11 mouse cellular contexts compared by ENCODE assay signal in the genomic region with DNA sequence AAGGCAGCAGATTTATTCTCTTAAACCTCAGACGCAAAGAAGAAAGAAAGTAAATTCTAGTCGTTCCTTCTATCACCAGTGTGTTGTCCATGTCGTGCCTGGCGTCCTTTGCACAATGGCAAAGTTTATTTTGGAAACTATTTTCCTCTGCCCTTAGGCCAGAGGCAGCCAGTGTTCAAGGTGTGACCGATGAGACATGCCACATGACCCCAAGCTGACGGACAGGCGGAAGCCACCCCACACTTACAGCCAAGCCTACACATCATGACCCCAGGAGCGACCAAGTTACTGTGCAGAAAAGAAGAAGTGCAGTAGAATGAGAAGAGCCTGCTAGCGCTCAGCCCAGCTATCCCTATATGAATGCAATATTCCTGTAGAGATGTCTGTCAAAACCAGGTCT. TPM values are rescaled to one million over a fixed set of nuclear protein-coding genes. Genes with fewer than 3 reads are reported as not detected.
DNase-seq lines count a peak whose midpoint lies in the region; ATAC-seq and TF ChIP-seq lines count a peak whose summit lies in the region.
"Had no signal": no experiment of that assay in that cellular context is flagged by ENCODE, and none has a peak within 500 bp of the region (broad histone marks: within the 10 kb centered on the region; RNA-seq: fewer than 3 reads in every experiment).

No protein-coding gene starts in this region.

- H3K9ac ChIP-seq in lung, postnatal 0 days (replicated peaks; ENCODE audit: low read depth): no peak overlapping the region
- no peak overlapping the region for H3K9ac ChIP-seq in heart, embryonic 11.5 days (ENCODE audit: low read depth, low read length)
- no peak overlapping the region for H3K9ac ChIP-seq in liver, postnatal 0 days (replicated peaks)

- no peaks in the 10 kb centered on the region for H3K27me3 ChIP-seq in heart, embryonic 10.5 days (ENCODE audit: insufficient read depth, poor library complexity, severe bottlenecking)
- H3K27me3 ChIP-seq in lung, postnatal 0 days (replicated peaks; ENCODE audit: insufficient read depth, low read length): no peaks in the 10 kb centered on the region
- no peaks in the 10 kb centered on the region for H3K27me3 ChIP-seq in heart, embryonic 11.5 days (ENCODE audit: control insufficient read depth, insufficient read depth, low read length)
- H3K27me3 ChIP-seq in liver, postnatal 0 days (ENCODE audit: insufficient read depth, low read length): no peaks in the 10 kb centered on the region
- H3K27me3 ChIP-seq: limb, embryonic 13.5 days had no signal

- no peaks in the 10 kb centered on the region for H3K9me3 ChIP-seq in heart, embryonic 10.5 days
- no peaks in the 10 kb centered on the region for H3K9me3 ChIP-seq in lung, postnatal 0 days (ENCODE audit: low read length)
- H3K9me3 ChIP-seq in heart, embryonic 11.5 days (replicated peaks; ENCODE audit: control insufficient read depth, low read length): no peaks in the 10 kb centered on the region
- H3K9me3 ChIP-seq in liver, postnatal 0 days (ENCODE audit: low read length): no peaks in the 10 kb centered on the region
- H3K9me3 ChIP-seq: limb, embryonic 13.5 days had no signal

- 0 out of 2 replicates have a peak, but pooled peaks cover 2% of the 10 kb centered on the region for H3K36me3 ChIP-seq in heart, embryonic 10.5 days
- no peaks in the 10 kb centered on the region for H3K36me3 ChIP-seq in lung, postnatal 0 days (ENCODE audit: insufficient read depth, low read length)
- H3K36me3 ChIP-seq in heart, embryonic 11.5 days (ENCODE audit: control insufficient read depth, insufficient read depth, low read length): no peaks in the 10 kb centered on the region
- peaks cover 5% of the 10 kb centered on the region; the same call in 1 of the 2 replicates for H3K36me3 ChIP-seq in liver, postnatal 0 days (replicated peaks; ENCODE audit: insufficient read depth, low read length)
- H3K36me3 ChIP-seq: limb, embryonic 13.5 days had no signal

- no peak for TF ChIP-seq POLR2A in lung, adult 2 months (IDR thresholded peaks at IDR 0.05; ENCODE audit: borderline replicate concordance, extremely low read depth, low read depth, low read length)

- no peak for DNase-seq in heart, embryonic 10.5 days (ENCODE audit: low spot score)
- no peak for DNase-seq in heart, adult 8-10 months (ENCODE audit: low spot score)
- no peak for DNase-seq in lung, postnatal 0 days (ENCODE audit: low spot score)
- no peak for DNase-seq in lung, adult 2 months
- no peak for DNase-seq in liver, postnatal 0 days
- no peak for DNase-seq in gastrocnemius, postnatal 4 days (ENCODE audit: low spot score in 2 of 2)
- no peak for DNase-seq in retina, postnatal 1 day
- DNase-seq: adrenal gland, adult 2 months; thymus, adult 2 months had no signal

- H3K4me3 ChIP-seq in heart, embryonic 10.5 days: no peak overlapping the region
- H3K4me3 ChIP-seq in lung, postnatal 0 days (ENCODE audit: low read depth, low read length): no peak overlapping the region
- H3K4me3 ChIP-seq in lung, adult 2 months (replicated peaks; ENCODE audit: extremely low read depth, low read depth, low read length): no peak overlapping the region
- no peak overlapping the region for H3K4me3 ChIP-seq in heart, embryonic 11.5 days (ENCODE audit: low read depth, low read length)
- no peak overlapping the region for H3K4me3 ChIP-seq in liver, postnatal 0 days (ENCODE audit: low read depth, low read length)
- H3K4me3 ChIP-seq: limb, embryonic 13.5 days had no signal

- WGBS in heart, embryonic 10.5 days: 36% methylated on average over 9 of the region's 9 CpGs
- WGBS in lung, postnatal 0 days: 37% methylated on average over 9 of the region's 9 CpGs
- 28% methylated on average over 9 of the region's 9 CpGs for WGBS in lung, adult 2 months
- WGBS in heart, embryonic 11.5 days (ENCODE audit: insufficient replicate concordance): 33% methylated on average over 9 of the region's 9 CpGs
- WGBS in liver, postnatal 0 days (ENCODE audit: insufficient replicate concordance): 50% methylated on average over 9 of the region's 9 CpGs

- peak overlapping the region; percentile 76 for H3K27ac ChIP-seq in heart, embryonic 10.5 days
- peak overlapping the region; percentile 52; the same call in 1 of the 2 replicates for H3K27ac ChIP-seq in lung, postnatal 0 days (ENCODE audit: low read length)
- H3K27ac ChIP-seq in heart, embryonic 11.5 days (ENCODE audit: low read depth, low read length): peak overlapping the region; percentile 62
- H3K27ac ChIP-seq in liver, postnatal 0 days (ENCODE audit: low read depth): no peak overlapping the region
- H3K27ac ChIP-seq: limb, embryonic 13.5 days had no signal

- peak overlapping the region; percentile 18; the same call in 1 of the 2 replicates for H3K4me2 ChIP-seq in lung, postnatal 0 days (replicated peaks; ENCODE audit: low read depth, low read length)
- peak overlapping the region; percentile 44; the same call in 1 of the 2 replicates for H3K4me2 ChIP-seq in heart, embryonic 11.5 days
- H3K4me2 ChIP-seq in liver, postnatal 0 days (ENCODE audit: low read depth, low read length): no peak overlapping the region
- H3K4me2 ChIP-seq: limb, embryonic 13.5 days had no signal

- peak; percentile 18; the same call in 1 of the 2 replicates for ATAC-seq in lung, postnatal 0 days
- no peak for ATAC-seq in heart, embryonic 11.5 days (replicated peaks; ENCODE audit: insufficient number of reproducible peaks, low FRiP score, low TSS enrichment)
- ATAC-seq in liver, postnatal 0 days: peak; percentile 12; the same call in 1 of the 2 replicates

- TF ChIP-seq CTCF in lung, postnatal 0 days (IDR thresholded peaks at IDR 0.05): no peak
- TF ChIP-seq CTCF in lung, adult 2 months (IDR thresholded peaks at IDR 0.05; ENCODE audit: insufficient read depth, low read length): no peak
- TF ChIP-seq CTCF in liver, postnatal 0 days (IDR thresholded peaks at IDR 0.05; ENCODE audit: low read depth): no peak

- H3K4me1 ChIP-seq in heart, embryonic 10.5 days: peaks cover 44% of the 10 kb centered on the region
- peaks cover 12% of the 10 kb centered on the region; the same call in 1 of the 2 replicates for H3K4me1 ChIP-seq in lung, postnatal 0 days (ENCODE audit: insufficient read depth, low read depth, low read length)
- peaks cover 35% of the 10 kb centered on the region for H3K4me1 ChIP-seq in lung, adult 2 months (ENCODE audit: control insufficient read depth, insufficient read depth, low read length)
- H3K4me1 ChIP-seq in heart, embryonic 11.5 days (ENCODE audit: control insufficient read depth, insufficient read depth, low read length): peaks cover 27% of the 10 kb centered on the region
- peaks cover 30% of the 10 kb centered on the region for H3K4me1 ChIP-seq in liver, postnatal 0 days (ENCODE audit: insufficient read depth)

- no peak for TF ChIP-seq EP300 in lung, postnatal 0 days (IDR thresholded peaks at IDR 0.05)
- no peak for TF ChIP-seq EP300 in liver, postnatal 0 days (IDR thresholded peaks at IDR 0.05; ENCODE audit: low read depth)

RNA-seq across cellular contexts. Expression of a gene that starts 47.7 kb away (rescaled TPM):
- 4.7 and 5.0 TPM in 2 replicates for polyA plus RNA-seq in heart, embryonic 10.5 days (2016; fragmentation: Nextera tagmentation; extraction: Ambion mirVana)
- 10 to 100 TPM; 12.9 to 23.2 (median 16.2) TPM for total RNA-seq in heart, adult 8-10 months (2022)
- polyA plus RNA-seq in lung, postnatal 0 days (2015; fragmentation: Nextera tagmentation; extraction: Ambion mirVana): 3.5 and 4.2 TPM in 2 replicates
- 5.7 and 10.2 TPM in 2 replicates for polyA plus RNA-seq in lung, adult 2 months (2012; rRNA removed)
- polyA plus RNA-seq in heart, embryonic 11.5 days (2014; fragmentation: Nextera tagmentation; extraction: Ambion mirVana): 5.0 and 6.2 TPM in 2 replicates
- polyA plus RNA-seq in liver, postnatal 0 days (2015; fragmentation: Nextera tagmentation; extraction: Ambion mirVana): 2.4 and 3.0 TPM in 2 replicates
- 10 to 100 TPM; 10.3 to 10.6 TPM for total RNA-seq in gastrocnemius, postnatal 4 days (2021)
